Mouse (Mus musculus): Measurements from ENCODE around the gene Cep95. TPM values are rescaled to one million over a fixed set of nuclear protein-coding genes. Genes with fewer than 3 reads are reported as not detected.
"Not testable (repeated sequence)": the region's sequence is repeated elsewhere in the genome, so short reads cannot be mapped to it uniquely, and the experiment has no call there.

The Cep95 gene
- 17.6 and 19.7 TPM in 2 replicates for polyA plus RNA-seq (2016; fragmentation: Nextera tagmentation; extraction: Ambion mirVana)

DNA sequence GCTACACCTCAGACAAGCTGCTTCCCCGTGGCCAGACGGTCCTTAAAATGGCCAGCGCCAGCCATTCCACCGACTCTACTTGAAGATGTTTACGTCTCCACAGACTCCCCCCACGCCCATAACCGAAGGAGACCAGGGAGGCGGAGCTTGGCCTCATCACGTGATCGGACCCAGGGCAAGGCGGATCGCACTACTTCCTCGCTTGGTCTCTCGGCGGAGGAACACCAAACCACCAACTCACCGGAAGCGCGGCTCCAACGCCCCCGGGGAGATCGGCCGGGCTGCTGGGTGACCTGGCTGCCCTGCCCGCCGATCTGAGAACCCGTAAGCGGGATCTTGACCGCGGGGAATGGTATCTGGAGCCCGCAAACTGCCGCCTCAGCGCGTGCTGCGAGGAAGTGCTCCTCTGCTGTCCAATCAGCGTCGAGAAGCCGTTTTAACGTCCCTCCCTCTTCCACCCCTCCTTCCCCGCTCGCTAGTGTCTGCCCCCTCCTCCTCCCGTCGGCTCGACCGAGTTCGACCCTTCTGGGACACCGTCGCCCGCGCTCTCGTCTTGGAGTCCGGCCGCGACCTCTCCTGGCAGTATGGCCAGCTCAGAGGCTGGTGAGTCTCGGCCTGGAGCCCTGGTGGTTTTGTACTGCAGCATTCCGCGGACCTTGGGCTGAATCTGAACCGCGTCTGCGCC is at the start of gene Cep95, which contains the start of gene Ddx5:
TSS of gene Cep95 (plus strand) at position 478 of the 685 bp plus-strand sequence.
TSS of gene Ddx5 (minus strand) at position 411 of the 685 bp plus-strand sequence.
- peaks cover 21% of the 10 kb centered on the region for H3K4me1 ChIP-seq
- H3K4me3 ChIP-seq = peak within 1 kb of the TSS; percentile 80
- DNase-seq (ENCODE audit: low spot score) = peak; percentile 98
- no peaks in the 10 kb centered on the region for H3K27me3 ChIP-seq (replicated peaks; ENCODE audit: low read depth, poor library complexity, severe bottlenecking)
- WGBS = under 1% methylated on average over 58 of the region's 58 CpGs
- peaks cover 62% of the 10 kb centered on the region for H3K36me3 ChIP-seq (replicated peaks)
- no peaks in the 10 kb centered on the region for H3K9me3 ChIP-seq
- H3K27ac ChIP-seq (replicated peaks) = peak within 1 kb of the TSS; percentile 100

- WGBS = 87% methylated on average over 8 of the region's 8 CpGs
- DNase-seq (ENCODE audit: low spot score); H3K4me3 ChIP-seq; H3K36me3 ChIP-seq (replicated peaks); H3K27ac ChIP-seq (replicated peaks); H3K9me3 ChIP-seq; H3K27me3 ChIP-seq (replicated peaks; ENCODE audit: low read depth, poor library complexity, severe bottlenecking): not testable (repeated sequence)
- H3K4me1 ChIP-seq = peaks cover 27% of the 10 kb centered on the region
Measured at GRCm38 (mm10) chr11:106740724-106741123, 48.3 kb upstream of the Cep95 start.

- Histone ChIP-seq H3K27me3 (replicated peaks; ENCODE audit: low read depth, poor library complexity, severe bottlenecking) (no peaks in the 10 kb centered on the region), H3K9me3 (no peaks in the 10 kb centered on the region), H3K4me3 (no peak overlapping the region), H3K27ac (replicated peaks) (no peak overlapping the region), H3K4me1 (peaks cover 26% of the 10 kb centered on the region), H3K36me3 (replicated peaks) (no peaks in the 10 kb centered on the region)
- peak; percentile 57 for DNase-seq (ENCODE audit: low spot score)
- 62% methylated on average over 6 of the region's 6 CpGs for WGBS
Measured at GRCm38 (mm10) chr11:106741232-106741631, 47.8 kb upstream of the Cep95 start.

GRCm38 (mm10) chr11:106741826-106742225 is 47.2 kb upstream of the Cep95 start:
- WGBS = 88% methylated on average over 3 of the region's 3 CpGs

GRCm38 (mm10) chr11:106742388-106742841 is 46.6 kb upstream of the Cep95 start:
- DNase-seq (ENCODE audit: low spot score) = no peak
- H3K4me3 ChIP-seq = no peak overlapping the region
- H3K27me3 ChIP-seq (replicated peaks; ENCODE audit: low read depth, poor library complexity, severe bottlenecking) = no peaks in the 10 kb centered on the region
- H3K36me3 ChIP-seq (replicated peaks) = no peaks in the 10 kb centered on the region
- H3K9me3 ChIP-seq = peaks cover 4% of the 10 kb centered on the region; the same call in 1 of the 2 replicates
- H3K27ac ChIP-seq (replicated peaks) = no peak overlapping the region
- WGBS = 56% methylated on average over 6 of the region's 6 CpGs
- H3K4me1 ChIP-seq = peaks cover 14% of the 10 kb centered on the region

More at GRCm38 (mm10) chr11:106741826-106742225, 47.2 kb upstream of the Cep95 start:
- H3K4me1 ChIP-seq = peaks cover 20% of the 10 kb centered on the region
- no peaks in the 10 kb centered on the region for H3K9me3 ChIP-seq
- no peak for DNase-seq (ENCODE audit: low spot score)
- no peaks in the 10 kb centered on the region for H3K36me3 ChIP-seq (replicated peaks)
- H3K27me3 ChIP-seq (replicated peaks; ENCODE audit: low read depth, poor library complexity, severe bottlenecking) = no peaks in the 10 kb centered on the region
- H3K4me3 ChIP-seq = no peak overlapping the region
- H3K27ac ChIP-seq (replicated peaks) = no peak overlapping the region

DNA sequence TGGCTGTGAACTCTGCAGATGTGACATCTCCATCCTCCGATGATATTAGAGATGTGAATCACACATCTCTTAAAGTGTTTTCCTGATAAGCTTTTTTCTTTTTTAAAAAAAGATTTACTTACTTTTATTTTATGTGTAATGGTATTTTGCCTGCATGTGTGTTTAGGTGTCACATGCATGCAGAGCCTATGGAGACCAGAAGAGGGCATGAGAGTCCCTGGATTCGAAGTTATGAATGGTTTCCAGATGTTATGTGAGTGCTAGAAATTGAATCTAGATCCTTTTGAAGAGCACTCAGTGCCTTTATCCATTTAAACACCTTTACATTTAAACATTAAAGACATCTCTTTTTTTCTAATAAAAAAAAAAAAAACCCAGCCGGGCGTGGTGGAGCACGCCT is 44.1 kb upstream of the Cep95 start:
- no peak overlapping the region for H3K4me3 ChIP-seq
- no peak overlapping the region for H3K27ac ChIP-seq (replicated peaks)
- H3K9me3 ChIP-seq = peaks cover 9% of the 10 kb centered on the region; the same call in 1 of the 2 replicates
- DNase-seq (ENCODE audit: low spot score) = no peak
- 87% methylated on average over 5 of the region's 5 CpGs for WGBS
- no peaks in the 10 kb centered on the region for H3K27me3 ChIP-seq (replicated peaks; ENCODE audit: low read depth, poor library complexity, severe bottlenecking)
- peaks cover 9% of the 10 kb centered on the region; the same call in 1 of the 2 replicates for H3K4me1 ChIP-seq
- no peaks in the 10 kb centered on the region for H3K36me3 ChIP-seq (replicated peaks)

- H3K9me3 ChIP-seq; H3K27ac ChIP-seq (replicated peaks); DNase-seq (ENCODE audit: low spot score); H3K27me3 ChIP-seq (replicated peaks; ENCODE audit: low read depth, poor library complexity, severe bottlenecking); H3K36me3 ChIP-seq (replicated peaks); H3K4me1 ChIP-seq; H3K4me3 ChIP-seq: not testable (repeated sequence)
- WGBS = 92% methylated on average over 7 of the region's 7 CpGs
Measured at GRCm38 (mm10) chr11:106749557-106750120, 39.4 kb upstream of the Cep95 start.

GRCm38 (mm10) chr11:106750121-106750751 is 38.8 kb upstream of the Cep95 start, which contains the start of gene Pecam1:
Gene Pecam1 (minus strand): TSS chr11:106750628.
- Histone ChIP-seq H3K4me3 (no peak within 1 kb of the TSS), H3K4me1 (no peaks in the 10 kb centered on the region), H3K27me3 (replicated peaks; ENCODE audit: low read depth, poor library complexity, severe bottlenecking) (no peaks in the 10 kb centered on the region), H3K9me3 (peaks cover 9% of the 10 kb centered on the region; the same call in 1 of the 2 replicates), H3K36me3 (replicated peaks) (no peaks in the 10 kb centered on the region), H3K27ac (replicated peaks) (no peak within 1 kb of the TSS)
- WGBS = 89% methylated on average over 13 of the region's 13 CpGs
- DNase-seq (ENCODE audit: low spot score) = no peak

DNA sequence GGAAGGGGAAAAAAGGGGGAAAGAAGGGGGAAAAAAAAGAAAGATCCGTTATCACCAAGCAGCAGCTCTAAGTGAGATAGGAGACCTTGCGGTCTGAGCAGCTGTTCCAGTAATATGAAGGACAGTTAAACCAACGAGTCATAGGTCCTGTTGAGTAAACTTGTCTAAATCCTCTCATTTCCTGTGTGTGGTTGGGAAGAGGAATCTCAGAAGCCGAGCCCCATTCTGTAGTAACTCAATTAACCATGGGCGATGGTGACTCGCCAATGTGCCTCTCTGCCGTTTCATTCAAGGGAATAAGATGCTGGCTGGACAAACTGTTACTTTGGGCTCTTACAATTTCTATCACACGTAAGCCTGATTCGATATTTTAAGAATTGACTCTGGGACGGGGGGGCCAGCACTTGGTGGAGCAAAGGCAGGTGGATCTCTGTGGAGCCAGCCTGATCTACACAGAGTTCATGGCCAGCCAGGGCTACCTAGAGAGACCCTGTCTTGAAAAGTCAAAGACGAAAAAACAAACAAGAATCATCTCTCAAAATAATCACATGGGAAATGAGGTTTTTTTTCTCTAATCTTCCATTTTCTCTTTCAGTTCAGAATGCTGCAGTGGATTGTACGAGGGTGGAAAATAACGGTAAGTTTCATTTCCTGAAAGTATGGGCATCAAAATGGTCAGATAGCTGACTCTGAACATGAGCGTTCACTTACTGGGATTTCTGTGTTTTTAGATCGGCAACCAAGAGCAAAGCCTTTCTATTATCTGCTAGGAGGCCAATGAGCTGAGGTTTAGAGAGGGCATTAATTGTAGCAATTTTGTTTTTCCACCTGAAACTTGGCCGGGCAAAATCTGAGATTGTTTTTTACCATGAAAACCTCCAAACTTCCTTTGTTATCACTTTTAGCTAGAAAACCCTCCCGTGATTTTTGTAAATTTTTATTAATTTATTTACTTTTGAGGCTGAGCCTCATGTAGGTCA is 37.7 kb upstream of the Cep95 start, which contains the start of gene Milr1:
TSS of gene Milr1 (plus strand) at position 188 of the 980 bp plus-strand sequence.
- H3K27me3 ChIP-seq (replicated peaks; ENCODE audit: low read depth, poor library complexity, severe bottlenecking) = no peaks in the 10 kb centered on the region
- H3K27ac ChIP-seq (replicated peaks) = no peak within 1 kb of the TSS
- H3K4me1 ChIP-seq = no peaks in the 10 kb centered on the region
- H3K9me3 ChIP-seq = peaks cover 9% of the 10 kb centered on the region; the same call in 1 of the 2 replicates
- H3K4me3 ChIP-seq = no peak within 1 kb of the TSS
- 86% methylated on average over 17 of the region's 17 CpGs for WGBS
- DNase-seq (ENCODE audit: low spot score) = no peak
- no peaks in the 10 kb centered on the region for H3K36me3 ChIP-seq (replicated peaks)

DNA sequence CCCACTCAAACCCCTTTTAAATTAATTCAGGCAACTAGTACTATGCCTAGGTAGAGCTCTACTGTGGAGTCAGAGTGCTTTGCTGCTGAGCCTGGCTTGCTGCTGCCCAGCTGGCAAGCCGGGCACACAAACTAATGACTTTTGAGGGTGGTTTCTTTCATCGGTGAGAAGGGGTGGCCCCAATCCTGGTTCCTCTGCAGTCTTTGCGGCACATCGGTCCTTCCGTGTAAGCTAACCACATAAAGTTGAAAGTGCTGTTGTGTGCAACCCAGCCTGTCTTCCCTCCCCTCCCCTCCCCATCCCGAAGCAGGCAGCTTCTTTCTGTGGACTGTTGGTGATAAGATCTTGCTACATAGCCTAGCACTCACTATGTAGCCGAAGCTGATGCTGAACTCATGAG is 36.9 kb upstream of the Cep95 start:
- 86% methylated on average over 7 of the region's 7 CpGs for WGBS
- Histone ChIP-seq H3K36me3 (replicated peaks) (no peaks in the 10 kb centered on the region), H3K27me3 (replicated peaks; ENCODE audit: low read depth, poor library complexity, severe bottlenecking) (no peaks in the 10 kb centered on the region), H3K9me3 (peaks cover 8% of the 10 kb centered on the region; the same call in 1 of the 2 replicates), H3K4me1 (no peaks in the 10 kb centered on the region), H3K27ac (replicated peaks) (no peak overlapping the region), H3K4me3 (no peak overlapping the region)
- no peak for DNase-seq (ENCODE audit: low spot score)

- no peak overlapping the region for H3K27ac ChIP-seq (replicated peaks)
- H3K36me3 ChIP-seq (replicated peaks) = no peaks in the 10 kb centered on the region
- H3K9me3 ChIP-seq = no peaks in the 10 kb centered on the region
- DNase-seq (ENCODE audit: low spot score) = no peak
- WGBS = 90% methylated on average over 6 of the region's 6 CpGs
- H3K4me1 ChIP-seq = no peaks in the 10 kb centered on the region
- no peak overlapping the region for H3K4me3 ChIP-seq
- H3K27me3 ChIP-seq (replicated peaks; ENCODE audit: low read depth, poor library complexity, severe bottlenecking) = no peaks in the 10 kb centered on the region
Measured at GRCm38 (mm10) chr11:106753314-106753713, 35.7 kb upstream of the Cep95 start.

GRCm38 (mm10) chr11:106755583-106755982 is 33.5 kb upstream of the Cep95 start:
- WGBS = 58% methylated on average over 5 of the region's 5 CpGs
- Histone ChIP-seq H3K27ac (replicated peaks) (no peak overlapping the region), H3K36me3 (replicated peaks) (no peaks in the 10 kb centered on the region), H3K4me3 (no peak overlapping the region), H3K27me3 (replicated peaks; ENCODE audit: low read depth, poor library complexity, severe bottlenecking) (no peaks in the 10 kb centered on the region), H3K9me3 (no peaks in the 10 kb centered on the region), H3K4me1 (no peaks in the 10 kb centered on the region)
- DNase-seq (ENCODE audit: low spot score) = no peak
